9 mouse cellular contexts compared by ENCODE assay signal in the genomic region with DNA sequence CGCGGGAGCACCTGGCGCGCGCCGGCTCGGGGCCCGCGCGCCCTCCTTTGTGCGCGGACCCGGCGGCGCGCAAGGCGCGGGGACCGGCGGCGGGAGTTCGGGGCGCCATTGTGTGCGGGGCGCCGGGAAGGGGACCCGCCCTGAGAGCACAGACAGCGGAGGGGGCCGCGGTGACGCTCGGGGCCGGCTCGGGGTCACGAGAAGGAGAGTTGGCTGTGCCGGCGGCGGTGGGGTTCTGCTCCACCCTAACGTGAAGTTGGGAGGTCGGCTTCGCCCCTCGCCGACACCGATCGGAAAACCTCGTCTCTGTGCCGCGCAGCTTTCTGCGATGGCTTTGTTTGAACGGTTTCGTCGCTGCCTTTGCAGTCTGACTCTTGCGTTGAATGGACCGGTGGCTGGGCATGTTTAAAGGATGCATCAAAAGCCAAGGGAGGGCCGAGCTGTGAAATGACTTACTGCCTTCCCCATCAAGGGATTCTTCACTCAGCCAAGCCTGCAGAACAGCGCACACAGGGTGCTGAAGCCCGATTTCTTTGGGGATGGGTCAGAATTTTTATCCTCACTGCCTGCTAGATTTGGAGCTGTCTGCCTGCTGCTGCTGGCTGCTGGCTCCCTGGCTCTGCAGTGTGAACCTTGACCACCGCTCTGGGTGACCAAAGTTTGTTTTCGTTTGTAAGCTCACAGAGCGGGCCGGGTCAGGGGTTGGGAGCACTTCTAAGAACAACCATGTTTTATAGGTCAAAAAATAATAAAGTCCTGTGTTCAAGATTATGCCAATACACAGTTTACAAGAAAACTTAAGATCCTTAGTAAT. TPM values are rescaled to one million over a fixed set of nuclear protein-coding genes. Genes with fewer than 3 reads are reported as not detected.
DNase-seq lines count a peak whose midpoint lies in the region; ATAC-seq lines count a peak whose summit lies in the region.
"Had no signal": no experiment of that assay in that cellular context is flagged by ENCODE, and none has a peak within 500 bp of the region (broad histone marks: within the 10 kb centered on the region; RNA-seq: fewer than 3 reads in every experiment).

No protein-coding gene starts in this region.

- H3K4me2 ChIP-seq in heart, embryonic 12.5 days = peak overlapping the region; percentile 83
- H3K4me2 ChIP-seq in midbrain, embryonic 14.5 days (ENCODE audit: low read length) = peak overlapping the region; percentile 74

- H3K9ac ChIP-seq in heart, embryonic 12.5 days = peak overlapping the region; percentile 85
- peak overlapping the region; percentile 98 for H3K9ac ChIP-seq in midbrain, embryonic 14.5 days (replicated peaks; ENCODE audit: low read length)

- H3K4me1 ChIP-seq in heart, embryonic 12.5 days (replicated peaks) = peaks cover 39% of the 10 kb centered on the region
- H3K4me1 ChIP-seq in midbrain, embryonic 14.5 days (ENCODE audit: control insufficient read depth, insufficient read depth, low read length) = peaks cover 22% of the 10 kb centered on the region

- peak overlapping the region; percentile 88 for H3K27ac ChIP-seq in heart, embryonic 12.5 days (ENCODE audit: poor library complexity, severe bottlenecking)
- peak overlapping the region; percentile 100 for H3K27ac ChIP-seq in midbrain, embryonic 14.5 days (replicated peaks; ENCODE audit: low read depth, low read length)

- peaks cover 36% of the 10 kb centered on the region for H3K27me3 ChIP-seq in heart, embryonic 12.5 days (replicated peaks)
- H3K27me3 ChIP-seq in midbrain, embryonic 14.5 days (ENCODE audit: control insufficient read depth, insufficient read depth, low read length) = 0 out of 2 replicates have a peak, but pooled peaks cover 3% of the 10 kb centered on the region

- intact Hi-C loops in heart, postnatal 25 days (cut with DNase I) = no loop called here

- 0 out of 2 replicates have a peak, but pooled peaks cover 3% of the 10 kb centered on the region for H3K36me3 ChIP-seq in heart, embryonic 12.5 days
- no peaks in the 10 kb centered on the region for H3K36me3 ChIP-seq in midbrain, embryonic 14.5 days (ENCODE audit: control insufficient read depth, insufficient read depth, low read length)

- peak; percentile 38 for ATAC-seq in heart, embryonic 12.5 days (ENCODE audit: insufficient number of reproducible peaks, low FRiP score)
- ATAC-seq in midbrain, embryonic 14.5 days (ENCODE audit: low FRiP score, low TSS enrichment) = peak; percentile 57

- peak overlapping the region; percentile 75 for H3K4me3 ChIP-seq in heart, embryonic 12.5 days
- peak overlapping the region; percentile 76 for H3K4me3 ChIP-seq in midbrain, embryonic 14.5 days (replicated peaks; ENCODE audit: low read depth, low read length)

- DNase-seq in heart, postnatal 25 days (ENCODE audit: low spot score) = no peak
- DNase-seq in embryo, embryonic 10.5 days (ENCODE audit: low spot score) = peak; percentile 72
- DNase-seq in heart, postnatal 4 days = peak; percentile 42
- peak; percentile 50 to 67 for DNase-seq in layer of hippocampus, postnatal 14 days (ENCODE audit: low spot score in 2 of 2)
- peak; percentile 86 for DNase-seq in midbrain, embryonic 14.5 days
- DNase-seq in urinary bladder, postnatal 10 days (ENCODE audit: low spot score) = no peak
- DNase-seq in spleen, postnatal 10 days (ENCODE audit: low spot score in 2 of 2) = no peak

- WGBS in heart, embryonic 12.5 days = 1% methylated on average over 56 of the region's 61 CpGs
- under 1% methylated on average over 55 of the region's 61 CpGs for WGBS in midbrain, embryonic 14.5 days

- no peaks in the 10 kb centered on the region for H3K9me3 ChIP-seq in heart, embryonic 12.5 days (replicated peaks)
- H3K9me3 ChIP-seq in midbrain, embryonic 14.5 days (ENCODE audit: control insufficient read depth, low read length) = no peaks in the 10 kb centered on the region

RNA-seq across cellular contexts. Expression of gene Arhgef7, which starts 1.2 kb away (rescaled TPM):
- 70.5 and 75.3 TPM in 2 replicates for polyA plus RNA-seq in heart, embryonic 12.5 days (2016; fragmentation: Nextera tagmentation; extraction: Ambion mirVana)
- 100 to 1,000 TPM; 153 to 155 TPM for total RNA-seq in heart, postnatal 25 days (2021)
- total RNA-seq in heart, postnatal 4 days (2021) = 100 to 1,000 TPM; 209 to 213 TPM
- 100 to 1,000 TPM; 153 to 157 TPM for total RNA-seq in layer of hippocampus, postnatal 14 days (2021)
- 78.3 and 84.0 TPM in 2 replicates for polyA plus RNA-seq in midbrain, embryonic 14.5 days (2014; fragmentation: Nextera tagmentation; extraction: Ambion mirVana)

RNA-seq across cellular contexts. Expression of gene 1700016D06Rik, which starts 27.8 kb away (rescaled TPM):
- not detected in 2 replicates for polyA plus RNA-seq in heart, embryonic 12.5 days (2016; fragmentation: Nextera tagmentation; extraction: Ambion mirVana)
- total RNA-seq in heart, postnatal 25 days (2021) = not detected
- total RNA-seq in heart, postnatal 4 days (2021) = not detected
- total RNA-seq in layer of hippocampus, postnatal 14 days (2021) = not detected
- polyA plus RNA-seq in midbrain, embryonic 14.5 days (2014; fragmentation: Nextera tagmentation; extraction: Ambion mirVana) = not detected in 2 replicates
- polyA plus RNA-seq: large intestine, adult 2 months had no signal

Comparison
In these comparisons a context has a peak if more than half of its experiments do, and no peak if none do; other contexts are left out.
1. DNase-seq: peak in embryo, embryonic 10.5 days (single experiment), heart, postnatal 4 days (single experiment), layer of hippocampus, postnatal 14 days (2 of 2) and midbrain, embryonic 14.5 days (single experiment); none in heart, postnatal 25 days (single experiment), urinary bladder, postnatal 10 days (single experiment) and spleen, postnatal 10 days (0 of 2).